Mouse (Mus musculus) heart, adult 2 months (tissue): ENCODE data around the gene Tmem97. TPM values are rescaled to one million over a fixed set of nuclear protein-coding genes. Genes with fewer than 3 reads are reported as not detected.
A peak's percentile ranks its signal among the peaks of the same experiment; 100 is the strongest.

Source experiments
- DNase-seq, 2 experiments: peaks; one replicate each; pipeline ENCODE4 v3.0.0; 2021
- H3K27ac ChIP-seq: fragments of 200-600 bp; 2 replicates; pipeline ENCODE4 v1.8.1; 2022
- H3K27me3 ChIP-seq: fragments of 200-500 bp; 2 replicates; pipeline ENCODE4 v1.6.1; 2012; ENCODE audit warnings: mild to moderate bottlenecking, low read length, inconsistent platforms, mixed read lengths; ENCODE audit not compliant: control insufficient read depth, insufficient read depth
- H3K36me3 ChIP-seq: fragments of 200-500 bp; 2 replicates; pipeline ENCODE4 v1.6.1; 2012; ENCODE audit warnings: low read length, inconsistent platforms; ENCODE audit not compliant: control insufficient read depth, insufficient read depth
- H3K4me1 ChIP-seq: fragments of 200-500 bp; 2 replicates; pipeline ENCODE4 v1.6.1; 2011; ENCODE audit warnings: low read length; ENCODE audit not compliant: control insufficient read depth, insufficient read depth
- H3K4me3 ChIP-seq: fragments of 200-600 bp; 2 replicates; pipeline ENCODE4 v1.8.1; 2022
- H3K79me2 ChIP-seq: fragments of 200-500 bp; replicated peaks from 2 replicates; pipeline ENCODE4 v1.6.1; 2012; ENCODE audit warnings: mild to moderate bottlenecking, inconsistent platforms, low read length, moderate library complexity, mixed read lengths; ENCODE audit not compliant: control insufficient read depth, insufficient read depth
- H3K9ac ChIP-seq: fragments of 200-500 bp; 2 replicates; pipeline ENCODE4 v1.6.1; 2012; ENCODE audit warnings: low read depth, mild to moderate bottlenecking, control low read depth, inconsistent platforms, low read length, mixed read lengths
- CTCF ChIP-seq: fragments of 200-600 bp; IDR thresholded peaks from 2 replicates; pipeline ENCODE4 v1.8.1; 2022; ENCODE audit warnings: antibody characterized with exemption, mild to moderate bottlenecking, moderate library complexity
- EP300 ChIP-seq: fragments of 200-500 bp; IDR thresholded peaks from 2 replicates; pipeline ENCODE4 v1.6.1; 2011; ENCODE audit warnings: low read depth, low read length, control low read depth; ENCODE audit not compliant: insufficient read depth
- POLR2A ChIP-seq: fragments of 200-500 bp; IDR thresholded peaks from 2 replicates; pipeline ENCODE4 v1.6.1; 2011; ENCODE audit warnings: mild to moderate bottlenecking, low read depth, low read length, control low read depth; ENCODE audit not compliant: insufficient read depth
- WGBS: fragments of 180-500 bp; shearing (Covaris S2); methylation state at CpG from one replicate; pipeline ENCODE4 v1.1.7; 2018; 5-methylcytosine and 5-hydroxymethylcytosine counted together
- intact Hi-C: fragments of 180-260 bp; cut with DNase I; formaldehyde crosslinking; loops from one replicate; pipeline ENCODE4 v1.15.1; 2025
- polyA plus RNA-seq: library from polyadenylated mRNA; depleted of rRNA; stranded (reverse); fragments of >200 nt; gene quantifications from 2 replicates; pipeline ENCODE4 v1.2.3, GENCODE M21; 2012
- total RNA-seq, 2 experiments: library from RNA; stranded (reverse); gene quantifications; 2 replicates each; pipeline ENCODE4 v1.2.3; 2021

Tmem97 gene
- total and polyA plus RNA-seq, 3 experiments: 5.2 to 6.4 (median 6.1) TPM

DNA sequence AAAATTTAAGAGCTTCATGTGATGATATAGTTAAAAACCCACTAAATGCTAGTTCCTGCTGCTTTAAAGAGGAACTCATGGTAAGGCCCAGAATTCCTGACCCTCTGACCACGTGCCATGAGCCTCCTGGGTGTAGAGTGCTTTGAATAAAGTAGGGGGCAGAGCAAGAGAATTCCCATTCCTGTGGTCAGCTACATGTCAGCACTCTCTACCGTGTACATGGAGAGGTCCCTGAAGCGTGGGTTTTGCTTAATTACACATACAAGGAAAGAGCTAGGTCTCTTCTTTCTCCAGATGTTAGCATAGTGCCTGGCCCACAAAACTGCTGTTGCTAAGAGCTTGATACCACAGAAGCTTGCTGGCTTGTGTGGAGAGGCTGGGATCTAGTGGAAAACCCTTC is 45.1 kb downstream of the Tmem97 start:
- WGBS: 73% methylated on average over 3 of the region's 3 CpGs

GRCm38 (mm10) chr11:78502909-78503650 is 47.5 kb downstream of the Tmem97 start, which contains the start of gene Sebox:
Sebox (plus strand) TSS chr11:78503447.
- no peaks in the 10 kb centered on the region for H3K27me3 ChIP-seq
- H3K9ac ChIP-seq: no peak within 1 kb of the TSS
- no peaks in the 10 kb centered on the region for H3K4me1 ChIP-seq
- no peak within 1 kb of the TSS for H3K4me3 ChIP-seq
- intact Hi-C loops: no loop called here
- no peaks in the 10 kb centered on the region for H3K36me3 ChIP-seq
- no peak for DNase-seq
- H3K27ac ChIP-seq: no peak within 1 kb of the TSS
- TF ChIP-seq CTCF: no peak
- no peak for TF ChIP-seq EP300
- no peak for TF ChIP-seq POLR2A
- WGBS: 57% methylated on average over 7 of the region's 7 CpGs
- no peaks in the 10 kb centered on the region for H3K79me2 ChIP-seq

More for the DNA sequence above, 45.1 kb downstream of the Tmem97 start:
- Histone ChIP-seq H3K4me3 (no peak overlapping the region), H3K27me3 (no peaks in the 10 kb centered on the region), H3K9ac (no peak overlapping the region), H3K79me2 (no peaks in the 10 kb centered on the region), H3K27ac (no peak overlapping the region), H3K36me3 (no peaks in the 10 kb centered on the region), H3K4me1 (no peaks in the 10 kb centered on the region)
- TF ChIP-seq CTCF (no peak), EP300 (no peak), POLR2A (no peak)
- intact Hi-C loops: no loop called here
- DNase-seq: no peak

DNA sequence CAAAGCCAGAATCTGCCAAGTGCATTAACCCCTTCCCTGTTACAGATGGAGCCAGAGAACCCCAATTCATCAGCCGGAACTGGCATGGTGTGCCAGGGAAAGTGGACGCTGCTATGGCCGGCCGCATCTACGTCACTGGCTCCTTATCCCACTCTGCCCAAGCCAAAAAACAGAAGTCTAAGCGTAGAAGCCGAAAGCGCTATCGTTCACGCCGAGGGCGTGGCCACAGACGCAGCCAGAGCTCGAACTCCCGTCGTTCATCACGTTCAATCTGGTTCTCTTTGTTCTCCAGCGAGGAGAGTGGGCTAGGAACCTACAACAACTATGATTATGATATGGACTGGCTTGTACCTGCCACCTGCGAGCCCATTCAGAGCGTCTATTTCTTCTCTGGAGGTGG is 49.0 kb downstream of the Tmem97 start:
- H3K4me3 ChIP-seq: no peak overlapping the region
- no peak overlapping the region for H3K27ac ChIP-seq
- no peaks in the 10 kb centered on the region for H3K4me1 ChIP-seq
- no peaks in the 10 kb centered on the region for H3K36me3 ChIP-seq
- H3K9ac ChIP-seq: no peak overlapping the region
- DNase-seq: no peak
- peaks cover 6% of the 10 kb centered on the region for H3K27me3 ChIP-seq
- no peaks in the 10 kb centered on the region for H3K79me2 ChIP-seq
- intact Hi-C loops: no loop called here
- TF ChIP-seq EP300 (no peak), POLR2A (no peak), CTCF (no peak)
- 74% methylated on average over 20 of the region's 20 CpGs for WGBS

DNA sequence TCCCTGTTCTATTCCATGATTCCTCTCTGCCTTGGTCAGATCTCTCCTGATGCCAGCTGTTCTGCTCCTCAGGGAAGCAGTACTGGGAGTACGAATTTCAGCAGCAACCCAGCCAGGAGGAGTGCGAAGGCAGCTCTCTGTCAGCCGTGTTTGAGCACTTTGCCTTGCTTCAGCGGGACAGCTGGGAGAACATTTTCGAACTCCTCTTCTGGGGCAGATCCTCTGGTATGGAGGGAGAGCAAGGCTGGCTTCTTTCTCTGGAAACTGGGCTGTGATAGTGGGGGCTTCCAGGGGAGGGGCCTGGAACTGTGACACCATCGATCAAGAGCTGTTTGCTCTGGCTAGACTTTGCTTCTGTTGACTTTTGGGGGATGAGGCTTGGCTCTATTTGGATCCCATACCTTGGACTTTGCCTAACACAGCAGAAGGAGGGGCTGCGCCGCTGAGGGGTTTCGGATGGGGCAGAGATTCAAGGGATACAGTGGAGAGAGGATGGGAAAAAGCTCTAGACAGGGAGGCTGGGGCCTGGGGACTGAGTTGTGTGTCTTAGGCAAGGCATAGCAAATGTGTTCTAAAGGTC is 49.9 kb downstream of the Tmem97 start:
- TF ChIP-seq POLR2A (no peak), EP300 (no peak), CTCF (no peak)
- Histone ChIP-seq H3K27me3 (peaks cover 6% of the 10 kb centered on the region), H3K9ac (no peak overlapping the region), H3K27ac (no peak overlapping the region), H3K36me3 (no peaks in the 10 kb centered on the region), H3K4me1 (no peaks in the 10 kb centered on the region), H3K79me2 (no peaks in the 10 kb centered on the region), H3K4me3 (no peak overlapping the region)
- no peak for DNase-seq
- intact Hi-C loops: no loop called here
- WGBS: 69% methylated on average over 9 of the region's 9 CpGs

DNA sequence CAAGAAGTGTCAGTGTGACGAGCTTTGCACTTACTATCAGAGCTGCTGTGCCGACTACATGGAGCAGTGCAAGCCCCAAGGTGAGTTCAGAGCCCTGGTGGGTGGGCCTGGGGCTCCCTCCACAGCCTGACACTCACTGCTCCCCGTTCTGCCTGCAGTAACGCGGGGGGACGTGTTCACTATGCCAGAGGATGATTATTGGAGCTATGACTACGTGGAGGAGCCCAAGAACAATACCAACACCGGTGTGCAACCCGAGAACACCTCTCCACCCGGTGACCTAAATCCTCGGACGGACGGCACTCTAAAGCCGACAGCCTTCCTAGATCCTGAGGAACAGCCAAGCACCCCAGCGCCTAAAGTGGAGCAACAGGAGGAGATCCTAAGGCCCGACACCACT is 51.0 kb downstream of the Tmem97 start:
- H3K27ac ChIP-seq: peak overlapping the region; percentile 51
- WGBS: 45% methylated on average over 16 of the region's 16 CpGs
- intact Hi-C loops: no loop called here
- H3K79me2 ChIP-seq: no peaks in the 10 kb centered on the region
- DNase-seq: no peak
- no peak overlapping the region for H3K4me3 ChIP-seq
- H3K36me3 ChIP-seq: no peaks in the 10 kb centered on the region
- peak overlapping the region; percentile 27; the same call in 1 of the 2 replicates for H3K9ac ChIP-seq
- H3K27me3 ChIP-seq: peaks cover 6% of the 10 kb centered on the region
- TF ChIP-seq CTCF (no peak), POLR2A (no peak), EP300 (no peak)
- no peaks in the 10 kb centered on the region for H3K4me1 ChIP-seq

- Histone ChIP-seq H3K36me3 (no peaks in the 10 kb centered on the region), H3K27me3 (peaks cover 6% of the 10 kb centered on the region), H3K27ac (peak within 1 kb of the TSS; percentile 51), H3K9ac (peak within 1 kb of the TSS; percentile 27; the same call in 1 of the 2 replicates), H3K4me1 (no peaks in the 10 kb centered on the region), H3K79me2 (no peaks in the 10 kb centered on the region), H3K4me3 (peak within 1 kb of the TSS; percentile 54)
- TF ChIP-seq CTCF: no peak
- TF ChIP-seq EP300: 0 out of 2 replicates have a peak, but pooled peaks have one; percentile 19
- TF ChIP-seq POLR2A: peak; percentile 57
- 56% methylated on average over 7 of the region's 7 CpGs for WGBS
- intact Hi-C loops: no loop called here
- DNase-seq: peak; percentile 55 to 58
Measured at GRCm38 (mm10) chr11:78499004-78499403, 51.6 kb downstream of the Tmem97 start, which contains the start of gene Vtn. Vtn (plus strand) TSS chr11:78499091.
